Mouse (Mus musculus) cerebellum, postnatal 10 days (tissue): ENCODE measurements around the gene Cabp7.

Source experiments
- DNase-seq, 2 experiments: peaks; one replicate each; pipeline ENCODE4 v3.0.0; 2021; ENCODE audit warnings: mixed read lengths in 2 of 2

Gene Cabp7

DNA sequence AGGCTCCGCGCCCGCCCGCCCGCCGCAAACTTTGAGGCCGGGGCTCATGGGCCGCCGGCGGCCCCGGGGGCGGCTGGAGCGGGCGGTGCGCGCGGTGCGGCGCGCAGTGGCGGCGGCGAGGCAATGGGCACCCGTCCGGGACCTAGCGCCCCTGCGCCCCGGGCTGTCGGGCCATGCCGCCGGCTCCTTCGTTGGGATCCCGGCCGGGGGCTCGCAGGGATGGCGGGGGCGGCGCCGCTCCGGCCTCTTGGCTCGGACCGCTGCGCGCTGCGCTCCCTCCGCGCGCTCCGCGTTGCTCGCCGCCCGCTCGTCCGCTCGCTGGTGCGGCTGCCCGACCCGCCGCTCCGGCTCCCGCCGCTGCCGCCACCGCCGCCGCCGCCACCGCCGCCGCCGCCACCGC is at the start of gene Cabp7:
TSS of gene Cabp7 (minus strand) at position 46 of the 400 bp plus-strand sequence.
- DNase-seq = peak in 1 of 2 experiments; percentile 39

DNA sequence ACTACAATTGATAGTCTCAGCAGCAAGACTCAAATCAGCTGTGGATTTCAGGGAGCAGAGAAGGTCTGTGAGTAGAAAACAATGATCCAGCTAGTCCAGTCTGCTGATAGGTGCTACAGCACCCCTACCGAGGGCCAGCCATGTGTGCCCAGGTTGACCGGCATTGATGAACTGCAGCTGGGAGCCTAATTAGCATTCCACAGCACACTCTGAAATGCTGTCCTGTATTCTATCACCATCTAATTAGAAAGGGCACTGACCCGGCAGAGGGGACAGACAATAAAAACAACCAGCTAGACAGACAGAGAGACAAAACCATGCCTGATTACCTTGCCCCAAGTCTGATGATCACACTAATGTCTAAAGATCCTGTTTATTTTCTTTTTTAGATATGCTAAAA is 46.4 kb upstream of the Cabp7 start:
- no peak for DNase-seq

DNA sequence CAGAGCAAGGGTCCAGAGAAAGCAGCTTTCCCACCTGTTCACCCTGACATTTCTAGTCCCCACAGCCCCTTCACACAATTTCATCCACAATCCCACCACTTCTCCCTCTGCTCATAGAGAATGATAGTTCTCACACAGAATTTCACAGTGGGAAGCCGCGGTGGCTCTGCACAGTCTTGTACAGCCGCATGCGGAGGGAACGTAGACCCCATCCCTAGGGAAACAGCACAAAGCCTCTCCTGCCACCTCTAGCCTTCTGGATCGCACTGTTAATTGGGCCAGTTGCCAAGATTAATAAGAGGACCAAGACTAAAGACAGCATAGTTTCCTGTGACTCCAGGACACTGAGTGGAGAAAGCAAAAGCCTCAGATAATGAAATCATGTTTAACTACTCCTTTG is 45.0 kb upstream of the Cabp7 start:
- DNase-seq = no peak

GRCm38 (mm10) chr11:4789691-4790090 is 43.1 kb upstream of the Cabp7 start:
- peak in 1 of 2 experiments; percentile 21 for DNase-seq

- no peak for DNase-seq
Observed at GRCm38 (mm10) chr11:4784629-4785142, 38.1 kb upstream of the Cabp7 start.

DNA sequence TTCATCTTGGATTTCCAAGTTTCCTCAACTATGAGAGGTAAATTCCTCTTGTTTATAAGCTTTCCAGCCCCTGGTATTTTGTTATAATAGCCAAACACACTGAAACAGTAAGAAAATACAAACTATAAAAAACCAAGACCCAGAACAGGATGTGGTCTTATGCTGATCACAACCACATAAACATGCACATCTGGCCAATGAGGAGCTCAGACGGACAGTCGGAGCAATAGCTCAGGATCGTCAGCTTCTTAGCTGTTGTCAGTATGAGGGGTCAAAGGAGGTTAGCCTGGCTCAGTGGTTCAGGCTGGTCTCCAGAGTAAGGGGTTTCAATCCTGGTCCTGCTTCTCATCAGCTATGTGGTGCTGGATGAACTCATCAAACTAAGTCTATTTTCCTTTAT is 36.5 kb upstream of the Cabp7 start:
- DNase-seq = no peak

- DNase-seq = no peak
Observed at GRCm38 (mm10) chr11:4780927-4781326, 34.3 kb upstream of the Cabp7 start.

DNA sequence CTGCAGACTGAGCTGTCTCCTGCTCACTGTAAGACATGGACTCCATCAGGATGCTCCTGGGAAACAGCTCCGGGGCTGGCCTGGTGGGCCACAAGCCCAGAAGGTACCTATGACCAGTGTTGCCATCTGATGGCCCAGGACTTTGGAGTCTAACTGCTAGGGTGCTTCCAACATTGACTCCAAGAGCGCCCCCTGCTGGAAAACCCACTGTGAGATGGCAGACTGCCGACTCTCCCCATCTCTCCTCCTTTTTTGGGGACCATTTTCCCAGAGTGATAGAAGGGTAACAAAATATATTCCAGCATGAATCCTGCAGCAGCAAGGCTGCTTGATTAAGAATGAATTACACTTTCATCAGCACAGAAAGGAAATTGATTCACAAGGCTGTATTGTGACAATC is 26.3 kb upstream of the Cabp7 start:
- peak; percentile 78 to 85 for DNase-seq

DNA sequence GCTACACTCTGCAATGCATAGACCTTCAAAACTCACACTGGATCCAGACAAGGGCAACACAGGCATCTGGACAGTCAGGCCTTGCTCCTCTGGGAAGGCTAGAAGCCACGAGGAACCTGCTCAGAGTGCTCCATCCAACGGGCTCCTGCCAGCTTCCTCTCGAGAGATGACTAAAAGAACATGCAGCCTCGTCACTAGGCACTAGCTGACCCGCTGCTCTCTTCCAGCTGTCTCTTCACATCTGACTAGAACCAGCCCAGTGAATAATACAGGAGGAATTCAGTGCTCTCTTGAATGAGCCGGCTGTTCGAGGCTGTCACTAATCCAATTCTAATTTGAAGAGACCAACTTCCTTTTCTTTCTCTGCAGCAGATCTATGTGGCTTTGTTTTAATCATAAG is 25.2 kb upstream of the Cabp7 start:
- DNase-seq = no peak

DNA sequence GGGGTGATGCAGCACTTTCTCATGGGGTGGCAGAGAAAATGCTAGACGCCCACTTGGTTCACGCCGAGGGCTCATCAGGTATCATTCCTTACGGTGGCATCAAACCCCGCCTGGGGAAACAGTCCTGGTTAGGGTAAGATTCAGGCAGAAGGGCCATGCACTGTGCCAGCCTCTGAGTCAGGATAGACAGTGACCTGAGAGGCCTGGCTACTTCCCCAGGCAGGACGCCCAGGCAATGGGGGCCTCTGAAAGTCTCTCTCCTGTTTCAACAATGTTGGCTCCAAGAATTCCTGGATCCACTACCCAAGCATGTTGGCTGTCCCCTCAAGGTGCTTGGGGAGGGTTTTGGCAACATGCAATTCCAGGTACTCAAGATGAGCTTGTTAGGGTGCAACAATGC is 23.3 kb upstream of the Cabp7 start:
- no peak for DNase-seq

- no peak for DNase-seq
Observed at GRCm38 (mm10) chr11:4769293-4769692, 22.7 kb upstream of the Cabp7 start.

DNA sequence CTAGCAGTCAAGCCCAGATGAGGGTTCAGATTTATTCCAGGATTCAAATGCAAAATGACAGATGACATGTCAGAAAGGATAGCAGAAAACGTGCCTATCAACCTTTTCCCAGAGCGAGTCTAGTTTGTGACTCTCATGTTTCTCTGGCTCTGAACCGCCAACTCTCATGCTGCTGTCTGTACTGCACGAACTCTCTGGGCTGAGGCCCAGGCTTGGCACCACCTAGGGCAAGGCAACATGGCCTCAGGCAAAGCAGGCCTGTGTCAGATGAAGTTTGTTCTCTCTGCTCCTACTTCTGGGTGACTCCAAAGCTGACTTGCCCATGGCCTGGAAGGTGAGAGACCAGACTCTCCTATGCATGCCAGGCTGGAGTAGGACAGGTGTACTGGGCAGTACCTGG is 21.8 kb upstream of the Cabp7 start:
- no peak for DNase-seq

DNA sequence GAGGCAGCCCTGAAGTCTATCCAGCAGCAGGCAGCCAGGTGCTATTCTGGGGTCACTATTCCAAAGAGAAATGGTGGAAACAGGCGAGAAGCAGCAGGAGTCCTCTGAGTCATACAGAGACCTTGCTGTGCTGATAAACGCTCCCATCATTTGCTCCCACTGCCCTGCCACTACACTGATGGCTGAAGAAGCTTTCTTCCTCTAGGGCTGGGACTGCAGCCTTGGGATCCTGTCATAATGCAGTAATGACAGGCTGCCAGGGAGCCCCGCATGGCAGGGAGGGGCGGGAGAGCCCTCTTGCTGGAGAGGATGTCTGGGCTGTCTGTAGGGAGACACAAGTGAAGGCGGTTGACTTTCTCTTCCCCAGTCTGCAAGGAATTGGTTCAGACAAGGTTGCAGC is 17.9 kb upstream of the Cabp7 start:
- no peak for DNase-seq

- no peak for DNase-seq
Observed at GRCm38 (mm10) chr11:4763631-4764030, 17.1 kb upstream of the Cabp7 start.

DNA sequence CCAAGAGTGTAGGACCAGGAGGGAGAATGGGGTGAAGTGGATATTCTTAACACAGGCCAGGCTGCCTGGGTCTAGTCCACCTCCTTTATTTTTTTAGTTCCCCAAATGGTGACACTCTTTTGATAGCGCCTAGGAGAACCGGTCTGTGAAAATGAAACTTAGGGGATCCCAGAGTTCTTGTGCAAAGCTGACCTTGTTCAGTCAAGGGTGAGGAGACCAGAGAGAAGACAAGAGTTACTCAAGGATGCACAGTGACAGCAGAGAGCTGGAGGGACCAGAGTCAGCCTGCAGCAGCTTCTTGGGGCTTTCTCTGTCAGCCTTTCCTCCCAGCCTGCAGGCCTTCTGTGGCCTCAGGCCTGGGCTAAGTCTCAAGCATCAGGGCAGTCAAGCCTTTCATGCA is 15.9 kb upstream of the Cabp7 start:
- no peak for DNase-seq

DNA sequence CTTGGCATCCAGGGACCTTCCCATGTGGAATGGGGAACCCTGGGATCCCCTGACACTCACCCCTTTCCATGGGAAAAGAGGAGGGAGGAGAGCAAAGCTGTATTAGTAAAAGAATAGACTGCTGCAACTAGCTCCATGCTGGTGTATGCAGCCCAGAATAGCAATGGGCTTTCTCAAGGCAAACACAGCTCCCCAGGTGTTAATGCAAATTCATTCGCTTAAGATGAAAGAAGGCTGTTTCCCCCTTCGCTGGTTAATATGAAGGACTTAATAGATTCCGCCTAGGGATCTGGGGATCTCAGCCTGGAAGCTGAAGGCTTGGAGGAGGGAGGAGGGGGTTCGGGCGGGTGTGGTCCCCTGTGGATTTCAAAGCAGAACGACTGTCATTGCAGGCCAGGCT is 15.4 kb upstream of the Cabp7 start:
- DNase-seq = no peak

- DNase-seq = peak; percentile 42 to 55
Observed at GRCm38 (mm10) chr11:4760438-4760837, 13.9 kb upstream of the Cabp7 start.

- DNase-seq = no peak
Observed at GRCm38 (mm10) chr11:4757789-4758158, 11.2 kb upstream of the Cabp7 start.

- DNase-seq = peak; percentile 47 to 67
Observed at GRCm38 (mm10) chr11:4756984-4757788, 10.6 kb upstream of the Cabp7 start.

GRCm38 (mm10) chr11:4756460-4756859 is 9.9 kb upstream of the Cabp7 start:
- DNase-seq = no peak

DNA sequence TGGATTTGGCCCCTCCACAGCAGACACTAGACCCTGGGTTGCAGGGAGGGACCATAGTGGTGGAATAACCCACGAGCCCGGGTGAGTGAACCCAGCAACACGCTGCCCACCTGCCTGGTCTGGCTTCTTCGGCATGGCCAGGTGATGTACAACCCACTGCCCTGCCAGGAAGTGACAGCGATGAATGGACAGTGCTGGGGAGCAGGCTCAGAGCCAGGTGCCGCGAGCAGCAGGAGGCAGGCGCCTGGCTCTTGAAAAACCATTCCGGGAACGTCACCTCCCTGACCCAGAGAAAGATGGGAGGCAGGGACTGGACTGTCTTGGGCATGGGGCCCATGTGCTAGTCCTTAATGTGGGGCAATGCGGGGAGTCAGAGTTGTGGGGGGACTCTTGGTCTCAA is 8.3 kb upstream of the Cabp7 start:
- DNase-seq = peak; percentile 69 to 75

DNA sequence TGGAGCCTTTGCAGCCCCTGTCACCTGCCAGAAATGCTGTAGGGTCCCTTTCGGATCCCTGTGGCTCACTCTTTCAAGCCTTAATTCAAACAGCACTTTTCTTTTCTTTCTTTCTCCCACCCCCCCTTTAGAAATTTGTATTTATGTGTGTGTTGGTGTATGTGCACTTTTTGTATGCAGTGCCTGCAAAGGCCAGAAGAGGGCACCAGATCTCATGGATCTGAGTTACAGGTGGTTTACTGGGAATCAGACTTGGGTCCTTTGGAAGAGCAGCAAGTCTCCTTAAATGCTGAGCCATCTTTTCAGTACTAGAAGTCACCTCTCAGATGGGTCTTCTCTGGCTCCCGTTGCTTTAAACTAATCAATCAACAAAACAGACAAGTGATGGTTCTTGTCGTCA is 7.5 kb upstream of the Cabp7 start:
- peak; percentile 44 to 56 for DNase-seq

DNA sequence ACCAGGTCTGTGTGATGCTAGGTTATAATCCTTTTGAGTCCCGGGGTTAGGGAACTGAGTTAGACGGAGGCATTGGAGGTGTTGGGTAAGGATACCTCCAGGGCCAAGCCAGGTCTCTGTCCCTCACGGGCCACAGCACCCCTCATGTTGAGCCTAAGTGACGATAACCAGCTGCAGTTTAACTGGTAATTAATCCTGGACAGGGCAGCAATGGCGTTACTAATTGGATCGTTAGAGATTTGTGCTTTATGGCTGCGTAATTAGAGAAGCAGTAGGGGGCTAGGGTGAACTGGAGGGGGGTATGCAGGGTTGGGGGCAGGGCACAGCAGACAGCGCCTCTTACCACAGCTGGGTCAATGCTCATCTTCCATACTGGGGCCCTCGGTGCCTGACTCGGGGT is 6.3 kb upstream of the Cabp7 start:
- DNase-seq = no peak

DNA sequence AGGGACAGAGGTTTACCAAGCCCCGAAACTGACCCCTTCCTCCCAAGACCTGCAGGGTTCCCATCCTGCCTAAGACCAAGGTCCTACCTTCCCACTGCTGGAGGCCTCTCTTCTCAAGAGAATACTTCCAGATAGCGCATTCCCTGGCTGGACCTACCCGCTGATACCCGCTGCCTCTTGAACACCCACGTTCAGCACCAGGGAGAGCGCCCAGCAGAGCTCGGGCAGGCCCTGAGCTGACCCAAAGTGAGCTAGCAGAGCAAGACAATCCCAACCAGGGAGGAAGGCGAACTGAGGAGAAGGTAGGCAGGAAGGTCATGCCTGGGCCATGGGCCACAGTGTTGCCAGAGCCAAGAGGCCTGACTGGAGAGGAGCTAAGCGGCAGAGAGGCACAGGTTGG is 3.7 kb upstream of the Cabp7 start:
- DNase-seq = no peak

DNA sequence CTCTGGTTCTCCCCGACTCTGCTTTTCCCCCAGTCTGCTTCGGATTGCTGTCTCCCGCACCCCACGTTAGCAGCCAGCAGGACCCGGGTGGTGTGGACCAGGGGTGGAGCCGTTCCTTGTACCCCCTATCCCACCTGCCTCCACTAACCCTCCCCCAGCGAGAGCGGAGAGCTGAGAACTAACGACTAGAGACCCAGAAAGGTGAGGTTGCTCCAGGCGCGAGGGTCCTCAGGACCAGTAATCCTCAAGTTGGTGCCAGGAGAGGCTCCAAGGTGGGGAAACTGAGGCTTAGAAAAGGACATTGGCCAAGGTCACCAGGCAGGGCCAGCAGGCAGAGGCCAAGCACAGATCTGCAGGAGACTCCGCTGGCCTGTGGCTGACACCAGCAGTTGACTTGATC is 707 bp upstream of the Cabp7 start:
- no peak for DNase-seq
